Mouse (Mus musculus) large intestine, adult 2 months (tissue): ENCODE measurements at regions not wholly inside any gene's neighbourhood (a gene's known extent, or its start where the extent isn't known, plus 50 kb on each side); places are given as distances from the start of the nearest gene placed in this dataset.

Experiments used
- DNase-seq: peaks from one replicate; pipeline ENCODE4 v3.0.0-alpha.2; 2012; ENCODE audit warnings: low read depth, low spot score
- WGBS: fragments of 180-500 bp; shearing (Covaris S2); methylation state at CpG from one replicate; pipeline ENCODE4 v1.1.7; 2018; 5-methylcytosine and 5-hydroxymethylcytosine counted together

- DNase-seq = no peak
- 78% methylated on average over 4 of the region's 4 CpGs for WGBS
Observed at GRCm38 (mm10) chr17:14610791-14611522, 83.1 kb downstream of the Thbs2 start.

DNA sequence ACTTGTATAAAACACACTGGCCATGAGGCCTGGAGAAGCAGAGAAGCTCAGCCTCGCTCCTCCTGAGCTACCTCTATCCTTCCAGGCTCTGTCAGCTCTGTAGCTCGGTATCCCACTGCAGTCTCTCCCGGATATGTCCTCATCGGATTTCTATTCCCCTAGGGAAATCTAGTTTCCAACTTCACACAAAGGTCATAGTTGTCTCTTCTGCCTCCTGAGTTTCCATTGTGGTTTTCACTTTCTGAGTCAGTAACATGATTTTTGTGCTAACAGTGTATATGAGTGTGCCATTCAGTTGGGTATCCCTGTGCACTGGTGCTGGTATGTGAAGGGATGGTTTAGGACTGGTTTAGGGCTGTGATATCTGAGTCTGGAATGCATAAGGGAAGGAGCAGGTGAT lies 85.2 kb downstream of the Thbs2 start:
- no peak for DNase-seq
- 82% methylated on average over 4 of the region's 4 CpGs for WGBS

DNA sequence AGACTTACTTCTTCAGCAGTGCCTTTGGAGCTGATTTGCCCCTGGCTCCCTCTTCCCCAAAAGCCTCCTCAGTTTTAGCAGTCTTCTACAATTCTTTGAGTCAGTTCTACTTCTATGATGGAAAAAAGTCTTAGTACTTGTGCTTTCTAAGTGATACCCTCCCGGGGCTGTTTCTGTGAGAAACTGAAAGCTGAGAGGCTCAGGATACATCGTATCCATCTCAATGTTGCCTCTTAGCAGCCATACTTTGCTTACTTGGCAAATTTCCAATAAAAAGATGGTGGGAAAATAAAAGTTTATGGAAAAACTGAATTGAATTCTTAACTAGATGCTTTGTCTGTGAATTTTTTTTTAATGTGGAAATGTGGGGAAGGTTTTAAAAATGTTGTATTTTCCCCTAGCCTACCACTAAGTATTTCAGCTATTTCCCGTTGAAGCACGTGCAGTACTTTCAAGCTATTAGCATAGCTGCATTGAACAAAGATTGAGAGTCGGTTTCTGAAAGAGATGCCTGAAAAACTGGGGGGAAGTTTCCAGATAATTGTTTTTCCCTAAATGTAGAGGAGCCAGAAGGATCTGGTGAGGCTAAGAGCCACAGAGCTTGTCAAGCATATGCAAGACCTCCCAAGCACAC lies 87.6 kb downstream of the Thbs2 start:
- 71% methylated on average over 5 of the region's 5 CpGs for WGBS
- no peak for DNase-seq

GRCm38 (mm10) chr17:14599681-14600080 lies 94.4 kb downstream of the Thbs2 start:
- DNase-seq = no peak
- WGBS = 64% methylated on average over 10 of the region's 10 CpGs

DNA sequence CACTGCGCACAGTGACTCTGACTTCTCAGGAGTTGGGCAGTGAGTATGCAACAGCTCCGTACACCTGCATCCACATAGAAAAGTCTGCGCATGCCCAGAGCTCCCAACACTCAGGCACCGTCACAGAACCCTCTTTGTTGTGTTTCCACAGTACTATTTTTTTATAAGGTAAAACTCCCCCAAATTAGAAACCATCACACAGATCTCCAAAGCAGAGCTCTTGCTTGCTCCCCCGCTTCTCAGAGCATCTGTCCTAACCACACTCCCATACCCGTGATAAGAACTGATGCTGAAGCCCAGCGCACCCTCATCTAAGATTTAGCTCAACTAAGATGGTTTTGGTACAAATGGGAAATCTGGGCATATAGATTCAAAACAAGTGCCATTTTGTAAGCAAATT lies 97.6 kb downstream of the Thbs2 start:
- DNase-seq = no peak
- WGBS = 87% methylated on average over 7 of the region's 7 CpGs

GRCm38 (mm10) chr17:14595525-14595924 lies 98.5 kb downstream of the Thbs2 start:
- WGBS = 77% methylated on average over 7 of the region's 7 CpGs
- DNase-seq = no peak

GRCm38 (mm10) chr17:14588086-14588817 lies 105.8 kb downstream of the Thbs2 start:
- 79% methylated on average over 12 of the region's 12 CpGs for WGBS
- DNase-seq = no peak

- WGBS = 75% methylated on average over 3 of the region's 3 CpGs
- no peak for DNase-seq
Observed at GRCm38 (mm10) chr17:14579671-14580070, 114.4 kb downstream of the Thbs2 start.

- DNase-seq = no peak
- WGBS = 83% methylated on average over 1 of the region's 1 CpGs
Observed at GRCm38 (mm10) chr17:14578721-14579120, 115.3 kb downstream of the Thbs2 start.

- DNase-seq = no peak
- 43% methylated on average over 3 of the region's 3 CpGs for WGBS
Observed at GRCm38 (mm10) chr17:14578194-14578593, 115.8 kb downstream of the Thbs2 start.

GRCm38 (mm10) chr17:14576159-14576558 lies 117.9 kb downstream of the Thbs2 start:
- WGBS = 67% methylated on average over 2 of the region's 2 CpGs
- DNase-seq = no peak

- 87% methylated on average over 7 of the region's 7 CpGs for WGBS
Observed at GRCm38 (mm10) chr17:14571143-14571542, 122.9 kb downstream of the Thbs2 start.

GRCm38 (mm10) chr17:14570266-14570775 lies 123.7 kb downstream of the Thbs2 start:
- 64% methylated on average over 6 of the region's 6 CpGs for WGBS

More at GRCm38 (mm10) chr17:14571143-14571542, 122.9 kb downstream of the Thbs2 start:
- DNase-seq = no peak

DNA sequence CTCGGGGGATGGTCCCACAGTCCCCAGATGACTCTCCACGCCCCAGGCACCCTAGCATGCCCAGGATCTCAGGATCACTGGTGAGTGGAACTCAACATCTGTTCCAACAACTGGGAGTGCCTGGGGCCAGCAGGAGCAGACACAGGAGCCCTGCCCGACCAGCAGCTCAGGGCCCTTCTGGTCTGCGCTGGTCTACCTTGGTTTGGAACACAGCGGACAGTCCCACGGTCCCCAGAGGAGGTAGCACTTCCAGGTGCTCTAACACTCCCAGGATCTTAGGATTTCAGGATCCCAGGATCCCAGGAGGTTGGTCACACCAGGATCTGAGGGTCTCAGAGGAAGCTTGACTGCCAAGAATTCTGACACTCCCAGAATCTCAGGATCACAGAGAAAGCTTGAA lies 131.8 kb downstream of the Thbs2 start:
- DNase-seq = no peak
- 75% methylated on average over 6 of the region's 6 CpGs for WGBS

More at GRCm38 (mm10) chr17:14570266-14570775, 123.7 kb downstream of the Thbs2 start:
- no peak for DNase-seq

DNA sequence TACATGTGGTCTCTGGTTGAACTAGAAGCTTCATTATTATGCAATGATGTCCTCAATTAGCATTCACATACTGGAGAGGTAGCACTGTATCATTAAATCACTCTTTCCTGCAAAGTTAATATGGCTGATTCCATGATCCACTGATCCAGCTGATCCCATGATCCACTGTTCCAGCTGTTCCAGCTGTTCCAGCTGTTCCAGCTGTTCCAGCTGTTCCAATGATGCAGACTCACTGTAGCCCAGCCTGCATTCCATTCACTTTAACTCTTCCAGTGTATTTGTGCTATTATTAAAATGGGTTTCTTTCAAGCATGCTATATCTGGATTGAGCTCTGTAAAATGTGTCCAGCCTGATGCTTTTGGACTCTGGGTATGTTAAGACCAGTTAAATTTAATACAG lies 136.8 kb downstream of the Thbs2 start:
- DNase-seq = no peak

DNA sequence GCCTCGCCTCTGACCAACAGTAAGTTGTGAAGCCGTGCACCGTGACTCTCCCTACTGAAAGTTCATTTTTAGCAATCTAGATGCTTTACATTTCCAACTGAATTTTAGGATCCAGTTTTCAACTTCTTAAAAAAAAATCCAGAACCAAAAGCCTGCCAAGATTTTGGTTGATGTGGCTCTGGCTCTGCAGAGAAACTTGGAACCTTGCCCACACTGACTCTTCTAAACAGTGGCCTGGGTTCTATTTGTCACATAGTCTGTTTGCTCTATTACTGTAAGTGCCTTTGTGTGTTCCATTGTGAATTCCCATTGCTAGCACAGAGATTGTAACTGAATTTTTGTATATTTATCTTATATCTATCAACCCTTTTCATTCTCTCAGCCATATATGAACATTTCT lies 140.8 kb downstream of the Thbs2 start:
- WGBS = 43% methylated on average over 3 of the region's 3 CpGs
- no peak for DNase-seq

- DNase-seq = no peak
- 80% methylated on average over 4 of the region's 4 CpGs for WGBS
Observed at GRCm38 (mm10) chr17:14552081-14552480, 142.0 kb downstream of the Thbs2 start.

GRCm38 (mm10) chr17:14551610-14552009 lies 142.4 kb downstream of the Thbs2 start:
- no peak for DNase-seq
- WGBS = 38% methylated on average over 4 of the region's 4 CpGs

DNA sequence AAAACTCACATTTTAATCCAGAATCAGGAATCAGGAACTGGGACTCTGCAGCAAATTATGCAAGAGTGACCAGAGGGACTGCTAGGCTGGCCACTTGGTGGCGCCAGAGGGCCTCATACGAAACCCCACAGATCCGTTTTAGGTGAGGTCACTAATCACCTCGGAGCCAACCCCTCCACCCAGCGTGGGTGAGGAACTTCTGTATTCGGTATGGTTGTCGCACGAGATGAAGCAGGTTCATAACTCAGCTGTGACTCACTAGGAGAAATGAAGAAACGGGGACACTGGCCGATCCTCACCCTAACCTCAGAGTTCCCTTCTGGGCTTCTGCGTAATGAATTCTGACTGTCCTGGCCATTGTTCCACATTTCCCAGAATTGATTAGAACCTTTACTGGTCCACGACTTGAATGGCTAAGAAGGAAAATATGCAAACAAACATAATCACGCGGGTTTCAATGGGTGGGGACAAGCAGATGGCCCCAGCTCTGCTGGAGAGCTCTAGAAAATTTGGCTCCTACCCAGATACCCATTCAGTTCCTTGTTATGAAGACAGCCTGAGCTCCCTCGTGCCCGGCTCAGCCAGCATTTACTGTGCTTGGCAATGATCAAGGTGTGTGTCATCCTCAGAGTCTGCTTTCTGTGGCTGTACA lies 148.1 kb downstream of the Thbs2 start:
- 29% methylated on average over 16 of the region's 16 CpGs for WGBS
- no peak for DNase-seq
